In the genomic region with DNA sequence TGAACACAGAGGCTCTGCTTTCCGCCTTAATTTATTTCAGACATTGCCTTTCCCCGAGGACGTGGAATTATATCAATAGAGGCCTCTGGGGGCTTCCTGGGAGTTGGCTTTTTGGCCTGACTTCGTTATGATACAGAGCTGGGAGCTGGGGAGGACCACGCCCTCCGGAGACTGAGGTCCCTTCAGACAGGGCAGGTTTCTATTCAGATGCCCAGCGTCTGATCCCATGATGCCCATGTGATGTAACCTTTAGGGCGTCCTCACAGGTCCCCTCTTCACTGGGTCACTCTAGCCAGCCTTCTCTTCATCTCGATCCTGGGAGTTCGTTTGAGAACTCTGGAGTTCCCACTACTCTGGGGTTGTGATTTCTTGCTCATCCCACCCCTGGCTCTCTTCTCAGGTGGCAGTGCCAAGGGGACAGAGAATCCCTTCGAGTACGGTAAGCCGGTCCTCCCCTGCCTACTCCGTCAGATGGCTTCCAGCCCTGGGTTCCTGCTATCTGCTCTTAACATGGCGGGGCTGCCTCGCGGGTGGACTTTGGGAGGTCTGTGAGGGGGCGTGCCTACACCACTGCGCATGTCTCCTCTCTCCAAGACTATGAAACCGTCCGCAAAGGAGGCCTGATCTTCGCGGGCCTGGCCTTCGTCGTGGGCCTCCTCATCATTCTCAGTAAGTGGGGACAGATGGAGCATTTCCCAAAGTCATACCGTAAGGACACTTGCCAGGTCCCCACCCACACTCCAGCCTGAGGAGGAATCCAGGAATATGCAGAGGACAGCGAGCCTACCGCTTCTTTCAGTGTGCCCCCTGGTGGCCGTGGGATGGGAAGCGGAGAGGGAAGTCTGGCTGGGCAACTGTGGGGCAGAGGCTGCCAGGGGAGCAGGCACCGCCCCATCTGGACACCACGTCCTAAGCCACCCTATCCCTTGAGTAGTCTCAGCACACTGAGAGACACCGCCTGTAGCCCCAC, we compare ENCODE assay signal across 8 mouse cellular contexts. TPM values are rescaled to one million over a fixed set of nuclear protein-coding genes. Genes with fewer than 3 reads are reported as not detected.
DNase-seq lines count a peak whose midpoint lies in the region; ATAC-seq lines count a peak whose summit lies in the region.

No protein-coding gene starts in this region.

- no peaks in the 10 kb centered on the region for H3K36me3 ChIP-seq in embryonic facial prominence, embryonic 15.5 days
- H3K36me3 ChIP-seq in heart, embryonic 11.5 days (ENCODE audit: control insufficient read depth, insufficient read depth, low read length) = no peaks in the 10 kb centered on the region
- H3K36me3 ChIP-seq in kidney, embryonic 15.5 days = no peaks in the 10 kb centered on the region
- no peaks in the 10 kb centered on the region for H3K36me3 ChIP-seq in liver, embryonic 11.5 days (ENCODE audit: control insufficient read depth, insufficient read depth, low read length)
- no peaks in the 10 kb centered on the region for H3K36me3 ChIP-seq in stomach, embryonic 14.5 days (ENCODE audit: control insufficient read depth, insufficient read depth, low read length)

- no peaks in the 10 kb centered on the region; the same call in 1 of the 2 replicates for H3K27me3 ChIP-seq in embryonic facial prominence, embryonic 15.5 days
- H3K27me3 ChIP-seq in heart, embryonic 11.5 days (ENCODE audit: control insufficient read depth, insufficient read depth, low read length) = peaks cover 19% of the 10 kb centered on the region
- H3K27me3 ChIP-seq in kidney, embryonic 15.5 days = no peaks in the 10 kb centered on the region
- H3K27me3 ChIP-seq in liver, embryonic 11.5 days (replicated peaks; ENCODE audit: control insufficient read depth, insufficient read depth, low read length) = peaks cover 5% of the 10 kb centered on the region
- no peaks in the 10 kb centered on the region for H3K27me3 ChIP-seq in stomach, embryonic 14.5 days (ENCODE audit: control insufficient read depth, insufficient read depth, low read length)

- no peak overlapping the region for H3K9ac ChIP-seq in embryonic facial prominence, embryonic 15.5 days
- H3K9ac ChIP-seq in heart, embryonic 11.5 days (ENCODE audit: low read depth, low read length) = 0 out of 2 replicates have a peak overlapping the region, but pooled peaks have one; percentile 28
- no peak overlapping the region; the same call in 1 of the 2 replicates for H3K9ac ChIP-seq in kidney, embryonic 15.5 days
- no peak overlapping the region for H3K9ac ChIP-seq in liver, embryonic 11.5 days (ENCODE audit: low read depth, low read length)
- 0 out of 2 replicates have a peak overlapping the region, but pooled peaks have one; percentile 6 for H3K9ac ChIP-seq in stomach, embryonic 14.5 days (replicated peaks; ENCODE audit: low read depth, low read length)

- no peak overlapping the region; the same call in 1 of the 2 replicates for H3K27ac ChIP-seq in embryonic facial prominence, embryonic 15.5 days (replicated peaks)
- H3K27ac ChIP-seq in heart, embryonic 11.5 days (ENCODE audit: low read depth, low read length) = no peak overlapping the region
- no peak overlapping the region for H3K27ac ChIP-seq in kidney, embryonic 15.5 days
- no peak overlapping the region for H3K27ac ChIP-seq in liver, embryonic 11.5 days (ENCODE audit: low read depth, low read length)
- no peak overlapping the region for H3K27ac ChIP-seq in stomach, embryonic 14.5 days (ENCODE audit: low read length)

- peaks cover 19% of the 10 kb centered on the region for H3K4me1 ChIP-seq in embryonic facial prominence, embryonic 15.5 days
- H3K4me1 ChIP-seq in heart, embryonic 11.5 days (ENCODE audit: control insufficient read depth, insufficient read depth, low read length) = no peaks in the 10 kb centered on the region
- H3K4me1 ChIP-seq in kidney, embryonic 15.5 days = peaks cover 21% of the 10 kb centered on the region
- no peaks in the 10 kb centered on the region for H3K4me1 ChIP-seq in liver, embryonic 11.5 days (replicated peaks; ENCODE audit: control insufficient read depth, insufficient read depth, low read length)
- no peaks in the 10 kb centered on the region; the same call in 1 of the 2 replicates for H3K4me1 ChIP-seq in stomach, embryonic 14.5 days (ENCODE audit: control insufficient read depth, insufficient read depth, low read length)

- H3K4me2 ChIP-seq in embryonic facial prominence, embryonic 15.5 days (replicated peaks) = peak overlapping the region; percentile 49
- H3K4me2 ChIP-seq in heart, embryonic 11.5 days = peak overlapping the region; percentile 59
- H3K4me2 ChIP-seq in kidney, embryonic 15.5 days = peak overlapping the region; percentile 63
- peak overlapping the region; percentile 51 for H3K4me2 ChIP-seq in liver, embryonic 11.5 days
- H3K4me2 ChIP-seq in stomach, embryonic 14.5 days (replicated peaks; ENCODE audit: low read depth, low read length) = peak overlapping the region; percentile 42

- DNase-seq in left cerebral cortex, adult 18-20 months (ENCODE audit: low spot score in 2 of 2) = peak; percentile 89
- DNase-seq in left cerebral cortex, adult 11 months (ENCODE audit: low spot score) = no peak
- peak; percentile 66 for DNase-seq in liver, embryonic 11.5 days (ENCODE audit: low spot score)
- peak; percentile 67 for DNase-seq in naive thymus-derived CD4-positive, alpha-beta T cell, adult 2 months (ENCODE audit: low read depth)

- no peaks in the 10 kb centered on the region for H3K9me3 ChIP-seq in embryonic facial prominence, embryonic 15.5 days (replicated peaks)
- H3K9me3 ChIP-seq in heart, embryonic 11.5 days (replicated peaks; ENCODE audit: control insufficient read depth, low read length) = no peaks in the 10 kb centered on the region
- H3K9me3 ChIP-seq in kidney, embryonic 15.5 days (replicated peaks) = no peaks in the 10 kb centered on the region
- no peaks in the 10 kb centered on the region for H3K9me3 ChIP-seq in liver, embryonic 11.5 days (ENCODE audit: control insufficient read depth, low read length)
- no peaks in the 10 kb centered on the region for H3K9me3 ChIP-seq in stomach, embryonic 14.5 days (ENCODE audit: control insufficient read depth, low read depth, low read length)

- ATAC-seq in embryonic facial prominence, embryonic 15.5 days (ENCODE audit: insufficient number of reproducible peaks, low FRiP score, low TSS enrichment, low read depth) = peak; percentile 49; the same call in 1 of the 2 replicates
- ATAC-seq in heart, embryonic 11.5 days (replicated peaks; ENCODE audit: insufficient number of reproducible peaks, low FRiP score, low TSS enrichment) = no peak; the same call in 1 of the 2 replicates
- ATAC-seq in kidney, embryonic 15.5 days (replicated peaks; ENCODE audit: low FRiP score) = peak; percentile 50
- no peak for ATAC-seq in liver, embryonic 11.5 days (replicated peaks; ENCODE audit: low FRiP score)
- peak; percentile 59; the same call in 1 of the 2 replicates for ATAC-seq in stomach, embryonic 14.5 days (ENCODE audit: insufficient number of reproducible peaks, insufficient read depth, low FRiP score, low read depth)

- H3K4me3 ChIP-seq in embryonic facial prominence, embryonic 15.5 days (replicated peaks) = peak overlapping the region; percentile 34
- H3K4me3 ChIP-seq in heart, embryonic 11.5 days (ENCODE audit: low read depth, low read length) = peak overlapping the region; percentile 15; the same call in 1 of the 2 replicates
- peak overlapping the region; percentile 39 for H3K4me3 ChIP-seq in kidney, embryonic 15.5 days (replicated peaks)
- no peak overlapping the region for H3K4me3 ChIP-seq in liver, embryonic 11.5 days (ENCODE audit: low read depth, low read length)
- peak overlapping the region; percentile 9; the same call in 1 of the 2 replicates for H3K4me3 ChIP-seq in stomach, embryonic 14.5 days (ENCODE audit: low read depth, low read length)

- 34% methylated on average over 33 of the region's 33 CpGs for WGBS in embryonic facial prominence, embryonic 15.5 days
- 40% methylated on average over 33 of the region's 33 CpGs for WGBS in heart, embryonic 11.5 days (ENCODE audit: insufficient replicate concordance)
- 38% methylated on average over 33 of the region's 33 CpGs for WGBS in kidney, embryonic 15.5 days
- 36% methylated on average over 33 of the region's 33 CpGs for WGBS in liver, embryonic 11.5 days
- WGBS in stomach, embryonic 14.5 days = 34% methylated on average over 33 of the region's 33 CpGs

RNA-seq across cellular contexts. Expression of a gene that starts 8.5 kb away (rescaled TPM):
- total RNA-seq in left cerebral cortex, adult 18-20 months (2021) = 1 to 10 TPM; 8.0 to 8.2 TPM
- 5.3 and 6.8 TPM in 2 replicates for polyA plus RNA-seq in embryonic facial prominence, embryonic 15.5 days (2015; fragmentation: Nextera tagmentation; extraction: Ambion mirVana)
- polyA plus RNA-seq in heart, embryonic 11.5 days (2014; fragmentation: Nextera tagmentation; extraction: Ambion mirVana) = 1.0 and 1.6 TPM in 2 replicates
- polyA plus RNA-seq in kidney, embryonic 15.5 days (2015; fragmentation: Nextera tagmentation; extraction: Ambion mirVana) = 451 and 476 TPM in 2 replicates
- 2.2 and 2.4 TPM in 2 replicates for polyA plus RNA-seq in liver, embryonic 11.5 days (2014; fragmentation: Nextera tagmentation; extraction: Ambion mirVana)
- polyA plus RNA-seq in stomach, embryonic 14.5 days (2014; fragmentation: Nextera tagmentation; extraction: Ambion mirVana) = 4.4 and 5.3 TPM in 2 replicates

RNA-seq across cellular contexts. Expression of a gene that starts 18.4 kb away (rescaled TPM):
- total RNA-seq in left cerebral cortex, adult 18-20 months (2021) = 10 to 100 TPM; 47.7 to 48.3 TPM
- polyA plus RNA-seq in embryonic facial prominence, embryonic 15.5 days (2015; fragmentation: Nextera tagmentation; extraction: Ambion mirVana) = 0.89 and 1.3 TPM in 2 replicates
- 0.23 TPM in 1 of 2 replicates, not detected in the other for polyA plus RNA-seq in heart, embryonic 11.5 days (2014; fragmentation: Nextera tagmentation; extraction: Ambion mirVana)
- polyA plus RNA-seq in kidney, embryonic 15.5 days (2015; fragmentation: Nextera tagmentation; extraction: Ambion mirVana) = 0.13 and 0.30 TPM in 2 replicates
- polyA plus RNA-seq in liver, embryonic 11.5 days (2014; fragmentation: Nextera tagmentation; extraction: Ambion mirVana) = 0.08 and 0.27 TPM in 2 replicates
- polyA plus RNA-seq in stomach, embryonic 14.5 days (2014; fragmentation: Nextera tagmentation; extraction: Ambion mirVana) = 0.06 TPM in 1 of 2 replicates, not detected in the other

RNA-seq across cellular contexts. Expression of a gene that starts 38.0 kb away (rescaled TPM):
- total RNA-seq in left cerebral cortex, adult 18-20 months (2021) = 100 to 1,000 TPM in 1 of 2 experiments, 10 to 100 TPM in 1; 96.2 to 132 TPM
- 77.4 and 77.5 TPM in 2 replicates for polyA plus RNA-seq in embryonic facial prominence, embryonic 15.5 days (2015; fragmentation: Nextera tagmentation; extraction: Ambion mirVana)
- polyA plus RNA-seq in heart, embryonic 11.5 days (2014; fragmentation: Nextera tagmentation; extraction: Ambion mirVana) = 26.7 and 27.7 TPM in 2 replicates
- polyA plus RNA-seq in kidney, embryonic 15.5 days (2015; fragmentation: Nextera tagmentation; extraction: Ambion mirVana) = 178 and 187 TPM in 2 replicates
- 14.0 and 14.2 TPM in 2 replicates for polyA plus RNA-seq in liver, embryonic 11.5 days (2014; fragmentation: Nextera tagmentation; extraction: Ambion mirVana)
- 61.4 and 63.5 TPM in 2 replicates for polyA plus RNA-seq in stomach, embryonic 14.5 days (2014; fragmentation: Nextera tagmentation; extraction: Ambion mirVana)

Comparison
In these comparisons a context has a peak if more than half of its experiments do, and no peak if none do; other contexts are left out.
1. ATAC-seq: peak in embryonic facial prominence, embryonic 15.5 days (single experiment), kidney, embryonic 15.5 days (single experiment) and stomach, embryonic 14.5 days (single experiment); none in heart, embryonic 11.5 days (single experiment) and liver, embryonic 11.5 days (single experiment).
2. H3K9ac ChIP-seq: peak in heart, embryonic 11.5 days (single experiment) and stomach, embryonic 14.5 days (single experiment); none in embryonic facial prominence, embryonic 15.5 days (single experiment), kidney, embryonic 15.5 days (single experiment) and liver, embryonic 11.5 days (single experiment).
3. RNA of a gene that starts 8.5 kb away (polyA plus RNA-seq): 451 to 476 TPM in kidney, embryonic 15.5 days; 5.3 to 6.8 TPM in embryonic facial prominence, embryonic 15.5 days, 4.4 to 5.3 TPM in stomach, embryonic 14.5 days, 2.2 to 2.4 TPM in liver, embryonic 11.5 days and 1.0 to 1.6 TPM in heart, embryonic 11.5 days; every median in the first group is over 10 times any median in the second.
4. Peak in every context shown above with its lines, with median percentiles within 50 percentile points of each other: H3K4me2 ChIP-seq.